Mouse (Mus musculus): ENCODE measurements around the gene Clybl. TPM values are rescaled to one million over a fixed set of nuclear protein-coding genes. Genes with fewer than 3 reads are reported as not detected.

Clybl gene
- total and polyA plus RNA-seq, 2 experiments from 2014 or later = 10.6 to 21.0 TPM

DNA sequence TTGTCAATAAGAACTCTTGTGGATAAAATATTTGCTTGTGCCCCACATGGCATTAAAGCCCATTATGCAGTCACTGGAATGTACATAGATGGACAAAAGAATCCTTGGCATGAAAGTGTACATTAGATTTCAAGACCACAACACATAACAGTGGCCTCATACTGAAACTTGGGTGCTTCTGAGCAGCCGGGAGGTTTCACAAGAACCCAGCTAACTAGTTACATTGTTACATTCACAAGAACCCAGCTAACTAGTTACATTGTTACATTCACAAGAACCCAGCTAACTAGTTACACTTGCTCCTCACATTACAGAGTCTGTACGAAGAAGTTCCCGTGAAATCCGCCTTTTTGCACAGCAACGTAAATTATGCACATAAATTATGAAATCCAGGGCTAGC lies 200.8 kb downstream of the Clybl start:
- TF ChIP-seq CTCF (IDR thresholded peaks at IDR 0.05; ENCODE audit: low read depth) = no peak
- Histone ChIP-seq H3K4me1 (ENCODE audit: insufficient read depth) (no peaks in the 10 kb centered on the region), H3K4me3 (ENCODE audit: low read depth, low read length) (no peak overlapping the region), H3K27ac (ENCODE audit: low read depth, low read length) (no peak overlapping the region), H3K27me3 (ENCODE audit: insufficient read depth, low read length) (peaks cover 23% of the 10 kb centered on the region), H3K36me3 (ENCODE audit: insufficient read depth) (no peaks in the 10 kb centered on the region), H3K4me2 (ENCODE audit: low read depth) (no peak overlapping the region), H3K9me3 (ENCODE audit: low read length) (no peaks in the 10 kb centered on the region), H3K9ac (no peak overlapping the region)
- no peak for ATAC-seq
- 57% methylated on average over 5 of the region's 5 CpGs for WGBS
- no peak for DNase-seq

GRCm38 (mm10) chr14:122383931-122384330 lies 202.4 kb downstream of the Clybl start:
- Histone ChIP-seq H3K4me2 (ENCODE audit: low read depth) (no peak overlapping the region), H3K27ac (ENCODE audit: low read depth, low read length) (no peak overlapping the region), H3K9me3 (ENCODE audit: low read length) (no peaks in the 10 kb centered on the region), H3K36me3 (ENCODE audit: insufficient read depth) (no peaks in the 10 kb centered on the region), H3K4me3 (ENCODE audit: low read depth, low read length) (no peak overlapping the region), H3K9ac (no peak overlapping the region), H3K4me1 (ENCODE audit: insufficient read depth) (no peaks in the 10 kb centered on the region), H3K27me3 (ENCODE audit: insufficient read depth, low read length) (peaks cover 26% of the 10 kb centered on the region)
- TF ChIP-seq CTCF (IDR thresholded peaks at IDR 0.05; ENCODE audit: low read depth) = no peak
- no peak for DNase-seq
- ATAC-seq = no peak
- WGBS = 82% methylated on average over 6 of the region's 6 CpGs

- ATAC-seq = no peak
- Histone ChIP-seq H3K27me3 (ENCODE audit: insufficient read depth, low read length) (peaks cover 24% of the 10 kb centered on the region), H3K9ac (no peak overlapping the region), H3K9me3 (ENCODE audit: low read length) (no peaks in the 10 kb centered on the region), H3K27ac (ENCODE audit: low read depth, low read length) (no peak overlapping the region), H3K36me3 (ENCODE audit: insufficient read depth) (no peaks in the 10 kb centered on the region), H3K4me3 (ENCODE audit: low read depth, low read length) (no peak overlapping the region), H3K4me2 (ENCODE audit: low read depth) (peak overlapping the region; percentile 10; the same call in 1 of the 2 replicates), H3K4me1 (ENCODE audit: insufficient read depth) (no peaks in the 10 kb centered on the region)
- 21% methylated on average over 21 of the region's 21 CpGs for WGBS
- DNase-seq = peak; percentile 60
- no peak for TF ChIP-seq CTCF (IDR thresholded peaks at IDR 0.05; ENCODE audit: low read depth)
Measured at GRCm38 (mm10) chr14:122384447-122385237, 203.1 kb downstream of the Clybl start.

GRCm38 (mm10) chr14:122385238-122385534 lies 203.7 kb downstream of the Clybl start:
- H3K4me1 ChIP-seq (ENCODE audit: insufficient read depth) = no peaks in the 10 kb centered on the region
- no peaks in the 10 kb centered on the region for H3K36me3 ChIP-seq (ENCODE audit: insufficient read depth)
- peaks cover 29% of the 10 kb centered on the region for H3K27me3 ChIP-seq (ENCODE audit: insufficient read depth, low read length)
- WGBS = 82% methylated on average over 3 of the region's 3 CpGs
- TF ChIP-seq CTCF (IDR thresholded peaks at IDR 0.05; ENCODE audit: low read depth) = no peak
- no peaks in the 10 kb centered on the region for H3K9me3 ChIP-seq (ENCODE audit: low read length)
- DNase-seq (no peak), ATAC-seq (no peak)
- H3K4me3 ChIP-seq (ENCODE audit: low read depth, low read length) = no peak overlapping the region
- H3K4me2 ChIP-seq (ENCODE audit: low read depth) = no peak overlapping the region
- H3K9ac ChIP-seq = no peak overlapping the region
- H3K27ac ChIP-seq (ENCODE audit: low read depth, low read length) = no peak overlapping the region

- Histone ChIP-seq H3K27ac (ENCODE audit: low read depth, low read length) (no peak overlapping the region), H3K9me3 (ENCODE audit: low read length) (no peaks in the 10 kb centered on the region), H3K36me3 (ENCODE audit: insufficient read depth) (no peaks in the 10 kb centered on the region), H3K4me2 (ENCODE audit: low read depth) (no peak overlapping the region), H3K4me1 (ENCODE audit: insufficient read depth) (no peaks in the 10 kb centered on the region), H3K9ac (no peak overlapping the region), H3K4me3 (ENCODE audit: low read depth, low read length) (no peak overlapping the region), H3K27me3 (ENCODE audit: insufficient read depth, low read length) (peaks cover 31% of the 10 kb centered on the region)
- TF ChIP-seq CTCF (IDR thresholded peaks at IDR 0.05; ENCODE audit: low read depth) = no peak
- ATAC-seq (no peak), DNase-seq (no peak)
- WGBS = 95% methylated on average over 5 of the region's 5 CpGs
Measured at GRCm38 (mm10) chr14:122385758-122386157, 204.3 kb downstream of the Clybl start.

DNA sequence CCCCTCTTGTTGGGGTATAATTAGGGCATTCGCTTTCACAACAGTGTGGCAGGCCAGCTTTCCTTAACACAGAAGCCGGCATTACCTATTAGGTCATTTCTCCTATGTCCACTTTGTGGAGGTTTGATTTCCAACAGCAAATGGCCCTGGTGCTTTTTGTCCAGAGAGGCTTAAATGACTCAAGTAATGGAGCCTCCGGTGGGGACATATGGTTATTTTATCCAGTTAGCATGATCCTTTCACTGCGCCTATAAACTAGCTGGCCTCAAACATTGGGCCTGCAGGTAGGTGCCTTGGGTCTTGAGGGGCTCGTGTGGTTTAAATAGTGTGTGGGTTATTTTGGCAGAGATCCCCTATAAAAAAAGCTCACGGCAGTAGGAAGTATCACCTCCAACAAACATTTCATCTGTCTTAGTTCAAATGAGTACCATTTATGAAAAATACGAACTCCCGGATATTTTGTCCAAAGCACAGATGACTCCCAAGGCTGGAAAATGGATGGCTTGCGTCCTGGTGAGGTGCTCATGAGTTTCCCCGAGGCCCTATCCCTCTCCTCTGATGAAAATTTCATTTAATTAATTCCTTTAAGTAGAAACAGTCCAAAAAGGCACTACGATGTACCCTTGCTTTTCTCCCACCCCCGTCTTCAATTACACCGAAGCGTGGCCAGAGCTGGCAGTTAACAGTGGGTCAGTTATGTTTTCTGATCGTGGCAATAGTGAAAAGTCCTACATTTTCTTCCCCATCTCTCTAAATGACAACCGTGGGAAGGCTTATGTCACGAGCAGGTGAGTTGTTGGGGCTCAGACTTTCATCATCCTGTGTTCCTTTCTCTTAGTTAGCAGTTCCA lies 205.0 kb downstream of the Clybl start:
- no peak overlapping the region for H3K9ac ChIP-seq
- H3K27ac ChIP-seq (ENCODE audit: low read depth, low read length) = no peak overlapping the region
- no peak for TF ChIP-seq CTCF (IDR thresholded peaks at IDR 0.05; ENCODE audit: low read depth)
- H3K27me3 ChIP-seq (ENCODE audit: insufficient read depth, low read length) = peaks cover 31% of the 10 kb centered on the region
- no peak overlapping the region for H3K4me2 ChIP-seq (ENCODE audit: low read depth)
- H3K9me3 ChIP-seq (ENCODE audit: low read length) = no peaks in the 10 kb centered on the region
- no peaks in the 10 kb centered on the region for H3K4me1 ChIP-seq (ENCODE audit: insufficient read depth)
- H3K4me3 ChIP-seq (ENCODE audit: low read depth, low read length) = no peak overlapping the region
- no peaks in the 10 kb centered on the region for H3K36me3 ChIP-seq (ENCODE audit: insufficient read depth)
- WGBS = 80% methylated on average over 17 of the region's 17 CpGs
- no peak for DNase-seq
- ATAC-seq = no peak

GRCm38 (mm10) chr14:122387781-122388180 lies 206.3 kb downstream of the Clybl start:
- 83% methylated on average over 5 of the region's 5 CpGs for WGBS
- H3K4me1 ChIP-seq (ENCODE audit: insufficient read depth) = no peaks in the 10 kb centered on the region

More at GRCm38 (mm10) chr14:122387781-122388180, 206.3 kb downstream of the Clybl start:
- H3K4me3 ChIP-seq (ENCODE audit: low read depth, low read length) = no peak overlapping the region
- no peak for ATAC-seq
- H3K36me3 ChIP-seq (ENCODE audit: insufficient read depth) = no peaks in the 10 kb centered on the region
- H3K9ac ChIP-seq = no peak overlapping the region
- no peaks in the 10 kb centered on the region for H3K9me3 ChIP-seq (ENCODE audit: low read length)
- H3K27ac ChIP-seq (ENCODE audit: low read depth, low read length) = no peak overlapping the region
- H3K4me2 ChIP-seq (ENCODE audit: low read depth) = no peak overlapping the region
- no peak for DNase-seq
- H3K27me3 ChIP-seq (ENCODE audit: insufficient read depth, low read length) = peaks cover 31% of the 10 kb centered on the region
- no peak for TF ChIP-seq CTCF (IDR thresholded peaks at IDR 0.05; ENCODE audit: low read depth)

Measured in forebrain, postnatal 0 days (tissue).